Mouse (Mus musculus): Measurements from ENCODE around the gene Nim1k. TPM values are rescaled to one million over a fixed set of nuclear protein-coding genes. Genes with fewer than 3 reads are reported as not detected.
"Not testable (repeated sequence)": the region's sequence is repeated elsewhere in the genome, so short reads cannot be mapped to it uniquely, and the experiment has no call there.

The Nim1k gene
- total RNA-seq, 2 experiments from 2014 or later = 1.9 to 2.0 TPM

DNA sequence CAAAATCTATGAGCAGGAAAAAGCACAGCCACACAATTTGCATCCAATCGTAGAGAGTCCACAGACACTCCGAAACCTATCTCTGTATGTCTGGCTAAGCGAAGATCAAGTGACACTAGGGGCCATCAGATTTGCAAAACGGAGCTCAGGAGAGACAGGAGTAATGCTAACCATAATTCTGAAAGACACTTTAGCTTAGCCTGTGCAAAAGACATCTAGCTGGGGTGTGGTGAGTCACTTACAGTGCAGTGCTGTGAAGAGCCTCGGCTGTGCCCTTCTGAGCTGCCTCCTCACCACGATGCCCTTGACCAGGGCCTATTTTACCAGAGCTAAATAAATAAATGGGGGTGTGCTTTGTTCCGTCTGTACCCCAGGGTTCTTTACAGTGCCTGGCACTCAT is 26.3 kb downstream of the Nim1k start:
- no peak for DNase-seq (ENCODE audit: low spot score in 2 of 2)

DNA sequence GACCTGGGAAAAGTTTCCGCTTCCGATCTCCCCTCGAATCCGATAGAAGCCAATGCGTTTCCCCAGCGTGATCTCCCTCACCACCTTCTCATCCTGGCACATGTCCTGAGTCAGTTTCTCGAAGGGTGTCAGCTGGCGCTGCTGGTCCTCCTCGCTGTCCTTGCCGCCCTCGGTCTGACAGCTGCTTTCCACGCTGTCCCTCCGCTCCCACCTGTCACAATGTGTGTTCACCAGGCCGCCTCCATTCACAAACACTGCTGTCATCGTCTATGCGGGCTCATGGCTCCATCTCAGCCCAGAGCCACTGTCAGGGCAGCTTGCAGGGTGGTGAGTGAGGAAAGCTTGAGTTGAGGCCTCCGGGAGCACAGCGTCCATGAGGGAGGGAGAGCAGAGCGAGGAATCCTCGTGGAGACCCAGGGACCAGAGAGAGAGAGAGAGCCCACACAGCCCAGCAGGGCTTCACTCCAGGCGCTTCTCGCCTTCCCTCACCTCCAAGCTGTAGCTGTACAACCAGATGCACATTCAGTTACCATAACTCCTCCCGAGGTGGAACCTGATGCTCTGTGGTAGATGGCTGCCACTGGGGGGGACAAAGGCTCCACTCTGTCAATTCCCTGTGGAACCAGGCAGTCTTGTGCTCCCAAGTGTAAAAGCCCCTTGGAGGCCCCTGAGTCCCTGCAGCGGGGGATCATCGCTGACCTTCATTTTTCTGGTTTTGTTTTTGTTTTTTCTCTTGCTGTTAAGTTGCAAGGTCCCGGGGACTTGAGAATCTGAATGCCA is 27.9 kb downstream of the Nim1k start:
- DNase-seq (ENCODE audit: low spot score in 2 of 2) = peak in 1 of 2 experiments; percentile 26

DNA sequence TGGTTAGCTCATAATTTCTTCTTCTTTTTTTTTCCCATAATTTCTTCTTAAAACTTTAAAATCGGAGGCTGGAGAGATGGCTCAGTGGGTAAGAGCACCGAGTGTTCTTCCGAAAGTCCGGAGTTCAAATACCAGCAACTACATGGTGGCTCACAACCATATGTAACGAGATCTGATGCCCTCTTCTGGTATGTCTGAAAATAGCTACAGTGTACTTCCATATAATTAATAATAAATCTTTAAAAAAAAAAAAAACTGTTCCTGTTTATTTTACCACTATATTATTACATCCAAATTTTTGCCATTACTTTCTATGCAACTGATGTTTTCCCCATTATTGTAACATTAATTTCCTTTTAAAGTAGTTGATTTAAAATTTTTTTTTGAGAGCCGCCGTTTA is 31.1 kb downstream of the Nim1k start:
- no peak for DNase-seq (ENCODE audit: low spot score in 2 of 2)

DNA sequence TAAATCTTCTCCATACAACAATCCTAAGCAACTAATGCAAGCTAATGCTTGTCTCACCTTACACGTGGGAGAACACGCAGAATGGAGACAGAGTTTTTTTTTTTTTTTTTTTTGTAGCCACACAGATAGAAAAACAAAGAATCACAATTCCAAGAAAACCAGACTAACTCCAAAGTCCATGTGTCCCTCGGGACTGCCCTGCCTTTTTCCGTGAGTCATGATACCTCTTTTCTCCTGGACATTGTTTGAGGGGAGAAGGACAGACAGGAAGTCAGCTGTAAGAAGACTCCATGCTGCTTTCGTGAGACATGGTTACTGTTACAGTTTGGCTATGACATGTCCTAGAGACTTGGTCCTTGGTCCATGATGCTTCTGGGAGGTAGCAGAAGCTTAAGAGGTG is 32.3 kb downstream of the Nim1k start:
- no peak for DNase-seq (ENCODE audit: low spot score in 2 of 2)

DNA sequence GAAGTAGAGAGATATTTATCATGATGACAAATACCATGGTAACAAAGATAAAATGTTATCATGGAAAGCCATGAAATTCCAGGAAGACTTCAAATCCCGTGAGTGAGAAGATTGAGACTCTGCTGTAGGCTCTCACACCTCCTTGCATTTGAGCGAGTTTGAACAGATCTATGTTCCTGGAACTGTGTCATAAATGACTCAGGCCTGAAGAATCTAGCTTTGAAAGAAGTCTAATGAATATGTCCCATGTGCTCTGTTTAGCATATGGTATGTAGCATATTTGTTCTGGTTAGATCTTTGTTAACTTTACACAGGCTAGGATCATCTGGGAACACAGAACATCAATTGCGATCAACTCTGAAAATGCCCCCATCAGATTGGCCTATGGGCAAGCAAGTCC is 33.2 kb downstream of the Nim1k start:
- no peak for DNase-seq (ENCODE audit: low spot score in 2 of 2)

DNA sequence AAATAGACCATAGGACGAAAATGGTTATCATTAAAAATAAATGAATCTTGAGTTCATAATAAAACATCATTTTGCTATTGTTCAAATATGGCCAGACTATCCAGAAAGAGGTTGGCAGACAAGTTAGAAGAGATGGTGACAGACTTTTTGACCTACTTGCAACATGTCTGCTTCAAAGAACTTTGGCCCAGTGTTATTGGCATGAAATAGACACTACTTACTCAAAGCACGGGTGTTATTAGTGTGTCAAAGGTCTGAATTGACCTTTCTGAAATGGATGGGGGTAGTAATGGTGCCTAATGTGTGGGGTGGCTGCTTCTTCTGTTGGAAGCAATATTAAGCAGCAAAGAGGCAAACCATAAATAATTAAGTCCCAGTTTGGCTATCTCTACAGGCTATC is 39.6 kb downstream of the Nim1k start:
- DNase-seq (ENCODE audit: low spot score in 2 of 2) = no peak

DNA sequence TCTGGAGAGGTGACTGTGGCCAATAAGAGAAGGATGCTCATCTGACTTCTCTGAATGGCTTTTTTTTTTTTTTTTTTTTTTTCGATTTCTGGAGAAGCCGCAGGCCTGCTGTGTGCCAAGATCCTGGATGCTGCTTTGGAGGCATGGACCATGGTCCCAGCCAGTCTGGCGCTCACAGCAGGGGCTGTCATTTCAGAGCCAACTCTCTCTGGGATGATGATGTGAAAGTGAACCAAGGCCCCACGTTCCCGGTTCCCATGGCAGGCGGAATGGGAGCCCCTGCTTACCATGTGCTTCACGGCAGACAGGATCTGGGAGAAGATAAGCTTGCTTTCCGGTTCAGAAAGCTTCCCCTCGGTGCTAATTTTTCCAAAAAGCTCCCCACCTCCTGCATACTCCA is 41.9 kb downstream of the Nim1k start:
- no peak for DNase-seq (ENCODE audit: low spot score in 2 of 2)

DNA sequence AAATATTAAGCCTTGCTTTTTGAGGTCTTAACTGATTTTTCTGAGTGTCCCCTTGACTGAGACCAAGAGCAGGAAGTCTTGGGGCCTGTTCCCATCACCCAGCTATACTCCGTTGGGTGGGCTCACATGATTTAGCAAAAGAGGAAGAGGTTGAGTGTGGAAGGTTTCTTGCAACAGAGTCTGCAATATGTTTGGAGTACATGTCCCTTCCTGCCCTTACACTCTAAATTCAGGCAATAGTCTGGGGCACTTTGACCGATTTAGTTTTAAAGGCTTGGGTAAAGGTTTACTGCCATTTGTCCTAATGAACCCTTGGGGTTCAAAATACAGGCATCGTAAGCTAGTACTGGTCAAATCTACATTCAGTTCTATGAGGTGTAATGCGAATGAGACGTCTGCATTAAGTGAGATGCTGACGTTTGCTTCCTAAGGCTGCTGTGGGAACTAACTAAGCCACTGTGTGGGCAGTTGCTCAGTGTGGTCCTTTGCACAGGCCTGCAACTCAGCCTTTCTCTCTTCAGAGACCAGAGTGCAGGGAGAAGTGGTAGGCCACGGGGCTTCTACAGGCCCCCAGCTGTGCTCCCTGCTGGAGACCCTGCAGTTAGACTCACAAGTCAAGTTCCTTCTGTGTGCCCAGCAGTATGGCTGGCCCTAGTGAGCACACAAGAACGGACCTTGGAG is 42.4 kb downstream of the Nim1k start:
- no peak for DNase-seq (ENCODE audit: low spot score in 2 of 2)

DNA sequence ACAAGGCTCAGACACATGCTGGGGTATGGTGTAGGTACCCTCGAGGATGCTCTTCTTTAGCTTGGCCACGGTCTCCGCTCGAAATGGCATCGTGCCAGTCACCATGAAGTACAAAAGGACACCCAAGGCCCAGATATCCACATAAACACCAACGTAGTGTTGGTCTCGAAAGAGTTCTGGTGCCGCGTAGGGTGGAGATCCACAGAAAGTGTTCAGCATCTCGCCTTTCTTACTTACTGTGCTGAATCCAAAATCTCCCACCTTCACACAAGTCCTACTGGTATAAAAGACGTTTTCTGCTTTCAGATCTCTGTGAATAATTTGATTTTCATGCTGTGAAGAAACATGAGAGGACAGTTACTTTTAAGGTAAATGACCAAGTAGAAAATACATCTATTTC is 43.2 kb downstream of the Nim1k start:
- no peak for DNase-seq (ENCODE audit: low spot score in 2 of 2)

DNA sequence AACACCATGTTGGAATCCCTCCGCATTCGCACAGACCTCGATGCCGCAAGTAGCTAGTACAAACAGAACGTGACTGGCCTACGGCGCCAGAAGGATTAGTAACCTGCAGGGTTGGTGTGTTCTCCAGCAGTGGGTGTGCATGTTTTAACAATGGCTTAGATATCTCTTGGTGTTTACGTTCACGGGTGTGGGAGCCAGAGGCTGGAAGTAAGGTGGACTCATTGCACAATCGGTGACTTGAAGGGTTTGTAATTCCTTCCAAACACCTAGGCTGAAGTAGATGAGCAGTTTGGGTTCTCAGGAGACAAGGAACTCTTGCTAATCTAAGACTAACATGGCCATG is 45.4 kb downstream of the Nim1k start:
- DNase-seq (ENCODE audit: low spot score in 2 of 2) = no peak

DNA sequence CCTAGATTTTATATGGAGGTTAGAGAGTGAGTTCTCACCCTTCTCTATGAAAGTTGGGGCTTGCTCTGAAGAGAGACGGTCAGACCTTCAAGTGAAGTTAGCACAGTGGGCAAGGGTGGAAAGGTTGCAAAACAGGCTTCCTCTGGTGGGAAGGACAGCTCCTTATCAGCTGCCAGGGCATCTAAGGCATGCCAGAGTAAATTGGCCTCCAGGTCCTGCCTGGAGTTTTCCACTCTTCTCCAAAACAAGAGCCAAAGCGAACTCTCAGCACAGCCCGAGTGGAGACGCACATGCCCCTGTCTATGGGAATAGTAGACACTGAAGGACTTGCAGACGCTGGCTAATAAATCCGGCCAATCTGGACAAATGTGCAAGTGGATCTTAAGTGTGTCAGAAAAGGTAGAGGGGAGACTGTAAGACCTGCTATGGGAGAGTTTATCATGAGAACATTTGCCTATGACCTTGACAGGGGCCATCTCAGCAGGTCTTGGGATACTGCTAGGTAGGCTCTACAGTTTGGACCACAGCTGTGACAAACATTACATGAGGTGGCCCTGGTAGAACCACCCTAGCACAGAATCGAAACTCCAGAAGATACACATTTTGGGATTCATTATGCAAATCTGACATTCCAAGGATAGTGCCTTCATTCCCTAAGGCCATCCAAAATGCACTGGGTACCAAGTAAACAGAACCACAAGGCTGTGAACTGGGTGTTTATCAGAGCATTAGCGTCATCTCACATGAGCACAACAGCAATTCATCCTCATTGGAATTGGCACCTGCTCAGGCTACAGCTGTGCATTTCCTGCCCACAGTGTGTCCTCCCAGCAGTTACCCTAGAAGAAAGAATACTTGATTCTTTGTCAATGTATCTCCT is 46.1 kb downstream of the Nim1k start:
- no peak for DNase-seq (ENCODE audit: low spot score in 2 of 2)

DNA sequence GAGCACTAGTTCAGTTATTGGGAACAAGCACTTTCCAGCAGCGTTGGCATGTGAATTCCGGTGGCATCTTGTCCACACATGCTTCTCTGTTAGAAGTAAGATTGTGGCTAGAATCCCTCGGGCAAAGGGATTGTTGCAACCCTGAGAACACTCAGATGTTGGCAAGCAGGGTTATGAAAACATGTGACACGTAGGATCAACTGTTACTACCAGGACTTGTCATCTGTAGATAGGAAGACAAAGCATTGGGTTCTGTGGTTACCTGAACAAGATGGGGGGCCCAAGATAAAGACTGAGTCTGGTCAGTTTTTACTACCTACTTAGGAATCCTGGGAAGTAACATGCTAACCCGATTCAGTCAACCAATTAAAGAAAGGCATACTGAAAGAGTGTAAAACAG is 46.7 kb downstream of the Nim1k start:
- no peak for DNase-seq (ENCODE audit: low spot score in 2 of 2)

DNA sequence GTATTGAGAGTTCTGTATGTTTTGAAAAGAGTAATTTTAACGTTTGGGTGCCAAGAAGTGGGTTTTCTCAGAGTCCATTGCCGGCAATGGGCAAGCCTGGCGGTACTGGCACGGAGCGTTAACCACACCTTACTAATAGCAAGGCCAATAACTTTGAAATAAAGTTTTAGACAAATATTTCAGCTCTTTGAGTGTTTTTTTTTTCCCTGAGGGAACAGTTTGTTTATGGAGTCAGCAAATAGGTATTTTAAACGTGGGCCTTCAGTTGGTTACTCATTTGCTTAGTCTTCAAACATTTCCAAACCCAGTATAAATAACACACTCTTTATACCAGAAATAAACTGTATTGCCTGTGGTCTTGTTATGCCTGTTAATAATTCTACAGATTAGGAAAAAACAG is 47.8 kb downstream of the Nim1k start:
- DNase-seq (ENCODE audit: low spot score in 2 of 2) = no peak

DNA sequence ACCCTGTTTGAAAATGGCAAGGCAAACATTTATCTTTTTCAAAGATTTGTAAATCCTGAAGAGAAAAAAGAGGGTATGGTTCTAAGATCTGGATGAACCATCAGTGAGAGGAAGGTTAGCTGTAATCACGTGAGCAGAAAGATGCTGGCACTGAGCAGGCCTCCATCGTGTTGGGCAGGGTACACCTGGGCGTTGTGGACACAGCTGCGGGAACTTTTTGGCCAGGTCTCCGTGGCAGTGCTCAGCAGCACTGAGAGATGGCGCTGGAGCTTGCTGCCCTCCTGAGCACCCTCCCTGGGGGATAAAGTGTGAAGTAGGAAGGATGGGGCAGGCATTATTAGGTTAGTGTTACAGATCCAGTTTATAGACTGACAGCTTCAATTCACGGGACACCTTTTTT is 48.7 kb downstream of the Nim1k start:
- no peak for DNase-seq (ENCODE audit: low spot score in 2 of 2)

DNA sequence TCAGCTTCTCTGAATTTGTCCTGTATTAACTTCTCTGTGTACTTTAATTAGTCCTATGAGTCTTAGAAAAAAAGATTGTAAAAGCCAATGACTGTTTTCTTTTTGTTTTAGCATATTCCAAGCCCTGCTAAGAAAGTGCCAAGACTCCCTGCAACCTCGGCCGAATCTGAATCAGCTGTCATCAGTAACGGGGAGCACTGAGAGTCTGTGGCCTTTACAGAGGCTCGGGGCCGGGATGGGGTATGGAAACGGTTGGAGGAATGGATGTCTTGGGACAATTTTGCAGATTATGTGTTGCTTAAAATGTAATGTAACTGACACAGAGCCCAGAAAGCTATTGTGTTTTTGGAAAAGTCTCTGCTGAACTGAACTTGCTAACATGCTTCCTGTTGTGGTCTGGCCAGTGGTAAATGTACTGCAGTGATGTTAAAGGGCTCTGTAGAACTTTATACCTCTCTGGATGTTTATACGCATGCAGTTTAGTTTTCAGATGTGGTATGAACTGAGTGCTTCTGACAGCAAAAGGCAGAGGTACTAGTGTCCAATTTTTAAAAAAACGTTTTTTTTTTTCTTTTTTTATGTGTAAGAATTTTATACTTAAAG is 49.3 kb downstream of the Nim1k start:
- DNase-seq (ENCODE audit: low spot score in 2 of 2) = not testable (repeated sequence)

DNA sequence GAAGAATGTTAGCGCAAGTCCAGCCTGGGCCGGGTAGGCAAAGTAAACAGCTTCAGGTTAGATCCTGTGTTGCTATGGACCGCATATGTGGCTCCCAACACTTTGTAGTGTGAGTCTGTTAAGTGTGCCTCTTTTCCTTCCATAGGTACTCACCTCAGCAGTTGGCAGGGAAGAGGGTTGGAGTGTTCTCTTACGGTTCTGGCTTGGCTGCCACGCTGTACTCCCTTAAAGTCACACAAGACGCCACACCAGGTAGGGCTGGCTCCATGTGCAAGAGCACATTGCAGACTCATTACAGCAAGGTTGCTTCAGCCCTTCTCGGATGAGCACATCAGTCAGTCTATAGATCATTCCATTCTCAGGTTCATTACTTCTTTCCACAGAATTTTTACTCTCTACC is 51.4 kb downstream of the Nim1k start:
- DNase-seq (ENCODE audit: low spot score in 2 of 2) = no peak

DNA sequence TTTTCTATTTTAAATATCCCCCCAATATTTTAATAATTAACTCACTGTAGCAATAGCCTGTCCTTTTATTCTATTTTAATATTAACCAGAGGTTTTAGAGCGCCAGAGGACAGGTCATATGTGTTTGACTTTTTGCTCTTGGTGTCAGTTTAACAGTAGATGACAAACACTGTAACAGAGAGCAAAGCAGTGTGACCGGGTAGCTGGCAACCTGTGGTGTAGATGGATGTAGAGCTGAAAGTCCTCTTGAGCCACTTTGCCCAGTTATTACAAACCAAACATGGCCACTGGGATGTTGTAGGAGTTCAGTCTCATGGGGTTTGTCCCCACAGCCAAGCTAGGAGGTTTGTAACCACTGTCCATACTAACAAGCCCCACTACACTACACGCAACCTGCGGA is 57.2 kb downstream of the Nim1k start:
- DNase-seq (ENCODE audit: low spot score in 2 of 2) = no peak

DNA sequence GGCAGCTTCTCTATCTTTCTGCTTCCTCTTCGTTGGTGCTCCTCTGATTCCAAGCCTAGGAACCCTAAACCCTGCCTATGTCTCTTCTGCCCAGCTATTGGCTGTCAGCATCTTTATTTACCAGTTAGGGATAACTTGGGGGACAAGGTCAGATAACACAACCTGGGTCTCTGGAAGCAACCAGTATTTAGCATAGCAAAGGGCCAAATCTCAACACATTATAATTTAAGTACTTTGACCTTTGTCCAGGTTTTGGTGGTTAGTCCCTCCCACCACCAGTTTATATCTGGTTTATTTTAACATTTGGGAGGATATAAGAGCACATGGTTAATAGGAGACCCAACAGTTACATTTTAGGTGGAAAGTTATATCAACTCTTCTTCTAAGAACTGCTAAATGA is 59.2 kb downstream of the Nim1k start:
- no peak for DNase-seq (ENCODE audit: low spot score in 2 of 2)

DNA sequence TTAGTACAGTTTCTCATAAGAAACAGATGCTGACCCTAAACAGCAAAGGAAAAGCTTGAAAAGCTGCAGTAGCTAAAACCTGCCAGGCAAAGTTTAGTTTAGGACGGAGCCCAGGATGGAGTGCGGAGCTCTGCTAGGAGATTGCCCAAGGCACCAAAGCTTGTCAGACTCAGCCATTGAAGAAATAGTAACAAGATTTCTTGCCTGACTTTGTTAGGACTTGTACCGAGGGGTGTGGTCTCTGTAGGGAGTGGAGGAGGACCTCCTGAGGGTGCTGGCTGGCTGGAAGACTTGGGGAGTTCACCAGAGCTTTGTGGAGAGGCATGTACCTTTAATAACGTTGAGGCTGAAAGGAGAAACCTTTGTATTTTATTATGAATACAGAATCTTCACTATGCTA is 60.0 kb downstream of the Nim1k start:
- no peak for DNase-seq (ENCODE audit: low spot score in 2 of 2)

DNA sequence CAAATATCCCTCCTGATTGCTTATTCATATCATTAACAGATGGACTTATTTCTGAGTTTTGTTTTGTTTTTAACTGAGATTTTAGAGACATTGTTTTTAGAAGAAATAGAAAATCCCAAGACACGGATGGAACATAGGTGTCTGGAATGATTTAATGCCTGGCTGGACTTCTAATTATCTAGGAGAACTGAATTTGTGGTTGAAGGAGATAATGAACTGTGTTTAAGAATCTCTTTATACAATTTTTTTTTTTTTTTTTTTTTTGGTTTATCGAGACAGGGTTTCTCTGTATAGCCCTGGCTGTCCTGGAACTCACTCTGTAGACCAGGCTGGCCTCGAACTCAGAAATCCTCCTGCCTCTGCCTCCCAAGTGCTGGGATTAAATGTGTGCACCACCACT is 63.7 kb downstream of the Nim1k start:
- DNase-seq (ENCODE audit: low spot score in 2 of 2) = not testable (repeated sequence)

DNA sequence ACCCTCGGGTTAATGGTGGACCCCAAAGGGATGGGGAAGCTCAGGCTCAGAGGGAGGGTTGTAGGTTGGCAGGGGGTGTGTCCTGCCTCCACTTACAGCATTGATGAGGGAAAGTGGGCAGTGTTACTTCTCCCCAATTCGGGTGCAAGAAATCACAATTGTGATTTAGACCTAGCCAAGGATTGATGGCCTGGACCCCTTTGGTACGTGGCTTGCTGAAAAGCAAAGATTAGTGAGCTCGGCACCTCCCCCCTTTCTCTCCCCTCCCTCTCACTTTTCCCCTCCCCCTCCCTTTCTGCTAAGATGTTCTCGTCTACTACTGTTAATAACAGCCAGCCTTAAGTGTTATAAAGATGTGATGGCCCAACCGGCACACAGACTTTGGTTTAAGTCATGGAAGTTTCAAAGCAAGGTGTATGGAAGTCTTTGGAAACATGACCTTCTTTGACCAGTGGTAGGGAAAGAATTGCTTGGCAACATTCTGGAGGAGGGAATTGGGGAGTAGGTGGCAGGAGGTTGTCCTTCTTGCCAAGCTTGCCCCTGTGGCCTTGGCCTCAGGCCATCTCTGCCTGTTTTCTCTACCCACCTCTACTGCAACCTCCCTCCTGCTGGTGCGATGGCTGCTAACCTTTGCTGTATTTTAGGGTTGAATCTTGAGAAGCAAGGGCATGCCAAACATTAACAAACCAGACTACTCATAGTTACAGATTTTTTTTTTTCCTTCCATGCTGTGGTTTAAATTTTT is 64.6 kb downstream of the Nim1k start:
- no peak for DNase-seq (ENCODE audit: low spot score in 2 of 2)
